Mouse (Mus musculus) retina, postnatal 7 days (tissue): ENCODE data around the gene Fancl.

Source experiments
- DNase-seq: peaks from one replicate; pipeline ENCODE4 v3.0.0-alpha.2; 2012; ENCODE audit warnings: low read depth, low spot score

Fancl gene

DNA sequence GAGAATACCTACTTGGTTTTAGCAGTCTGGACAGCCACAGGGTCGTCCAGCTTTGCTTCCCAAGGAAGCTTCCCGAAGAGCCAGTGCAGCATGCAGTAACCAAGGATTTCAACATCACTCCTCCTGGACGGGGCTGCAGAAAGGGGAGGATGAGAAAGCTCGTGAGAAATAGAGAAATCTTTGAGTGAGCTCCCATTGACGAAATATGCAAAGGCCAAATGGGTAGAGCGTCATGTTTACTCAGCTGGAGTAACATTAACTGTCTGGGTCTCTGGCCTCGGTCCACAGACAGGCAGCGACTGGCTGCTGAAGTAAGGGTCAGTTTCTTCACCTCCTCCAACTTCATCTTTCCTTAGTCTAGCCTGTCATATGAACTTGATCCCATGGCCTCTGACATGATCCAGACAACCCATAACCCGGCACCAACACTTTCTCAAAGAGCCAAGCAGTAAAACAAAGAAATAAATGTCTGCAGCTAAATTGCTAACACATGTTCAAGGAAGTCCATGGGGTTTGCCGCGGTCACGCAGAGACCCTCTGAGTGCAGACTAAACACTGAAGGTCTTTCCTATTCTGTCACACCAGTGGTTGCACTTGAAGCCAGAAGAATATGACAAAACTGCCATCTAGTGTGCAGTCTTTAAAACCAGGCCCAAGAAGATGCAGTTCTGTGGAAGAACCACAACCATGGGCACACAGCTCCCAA lies 104.0 kb downstream of the Fancl start:
- no peak for DNase-seq

DNA sequence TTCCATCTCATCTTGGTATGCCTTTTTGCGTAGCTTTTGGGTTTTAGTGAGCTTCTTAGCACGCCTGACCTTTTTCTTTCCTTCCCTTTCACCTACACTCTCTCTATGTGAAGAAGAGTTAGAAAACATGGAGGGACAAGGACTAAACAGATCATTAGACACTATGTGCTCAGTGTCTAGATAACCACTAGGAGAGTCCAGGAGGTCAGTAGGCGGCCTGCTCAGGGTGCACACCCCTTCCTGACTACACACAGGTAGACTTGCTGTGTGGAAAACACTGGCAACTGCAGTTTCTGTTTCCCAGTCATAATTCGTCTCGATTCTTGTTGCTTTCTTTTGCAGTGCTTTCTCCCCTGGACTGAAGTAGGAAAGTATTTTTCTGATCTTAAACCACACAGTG lies 110.0 kb downstream of the Fancl start:
- no peak for DNase-seq

DNA sequence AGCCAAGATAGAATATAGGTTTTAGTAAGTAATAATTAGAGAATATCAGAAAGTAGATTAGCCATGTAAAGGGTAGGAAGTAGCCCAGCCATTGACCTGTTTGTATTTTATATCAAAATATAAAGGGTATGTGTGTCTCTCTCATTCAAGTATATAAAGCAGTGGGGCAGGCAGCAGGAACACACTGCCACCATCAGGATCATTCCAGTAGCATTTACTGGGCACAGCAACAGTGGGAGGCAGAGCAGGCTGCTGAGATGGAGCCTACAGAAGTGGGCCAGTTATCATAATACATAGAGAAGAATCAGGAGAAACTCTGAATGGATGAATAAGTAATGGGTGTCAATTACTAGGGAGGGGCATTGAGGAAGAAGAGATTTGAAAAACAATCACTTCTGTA lies 127.7 kb downstream of the Fancl start:
- no peak for DNase-seq

- DNase-seq: no peak
Observed at GRCm38 (mm10) chr11:26516086-26516485, 130.2 kb downstream of the Fancl start.

DNA sequence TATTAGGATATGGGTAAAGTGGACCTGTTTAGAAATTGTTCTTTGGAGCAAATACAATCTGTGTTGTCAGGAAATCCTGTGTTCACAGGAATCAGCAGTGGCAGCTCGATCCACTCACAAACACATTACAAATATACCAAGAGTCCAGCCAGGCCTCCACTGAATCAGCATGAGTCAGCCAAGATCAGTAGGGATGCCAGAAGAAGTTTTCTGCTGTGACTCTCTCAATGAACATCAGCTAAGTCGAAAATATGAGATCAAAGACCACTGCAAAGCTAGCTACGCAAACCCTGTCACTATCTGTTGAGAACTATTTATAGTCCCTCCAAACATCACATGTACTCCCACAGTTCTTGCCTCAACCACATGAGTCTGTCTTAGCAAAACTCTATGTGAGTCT lies 133.1 kb downstream of the Fancl start:
- no peak for DNase-seq
